8 mouse cellular contexts compared by ENCODE assay signal in genomic region chr5:69340919-69341801, GRCm38 (mm10). TPM values are rescaled to one million over a fixed set of nuclear protein-coding genes. Genes with fewer than 3 reads are reported as not detected.
DNase-seq lines count a peak whose midpoint lies in the region; ATAC-seq and TF ChIP-seq lines count a peak whose summit lies in the region.

Gene Kctd8, minus strand, starts transcription at chr5:69341679.

- peak within 1 kb of the TSS; percentile 96 for H3K4me2 ChIP-seq in intestine, embryonic 15.5 days (replicated peaks)

- intact Hi-C loops in gastrocnemius, postnatal 14 days (cut with DNase I; ENCODE audit: low total_unique reads): no loop called here

- ATAC-seq in intestine, embryonic 15.5 days: peak; percentile 95

- peaks cover 21% of the 10 kb centered on the region for H3K27me3 ChIP-seq in intestine, embryonic 15.5 days (replicated peaks)

- TF ChIP-seq CTCF in cortical plate, adult 2 months (IDR thresholded peaks at IDR 0.05; ENCODE audit: extremely low read depth, insufficient read depth, low read length): no peak

- no peaks in the 10 kb centered on the region for H3K4me1 ChIP-seq in cortical plate, adult 2 months (ENCODE audit: control insufficient read depth, insufficient read depth, low read length)
- H3K4me1 ChIP-seq in intestine, embryonic 15.5 days (replicated peaks): 0 out of 2 replicates have a peak, but pooled peaks cover 11% of the 10 kb centered on the region

- H3K4me3 ChIP-seq in cortical plate, adult 2 months (ENCODE audit: insufficient read depth, low read length): peak within 1 kb of the TSS; percentile 40
- H3K4me3 ChIP-seq in intestine, embryonic 15.5 days (replicated peaks): peak within 1 kb of the TSS; percentile 54

- no peaks in the 10 kb centered on the region for H3K36me3 ChIP-seq in intestine, embryonic 15.5 days

- H3K9me3 ChIP-seq in intestine, embryonic 15.5 days: no peaks in the 10 kb centered on the region

- peak; percentile 59 for DNase-seq in adrenal gland, postnatal 25 days
- DNase-seq in gastrocnemius, postnatal 14 days: peak; percentile 51
- peak; percentile 35 to 48 for DNase-seq in left cerebral cortex, adult 8-10 months (ENCODE audit: low spot score in 2 of 2)
- DNase-seq in lung, postnatal 25 days (ENCODE audit: low spot score): peak; percentile 54
- DNase-seq in right cerebral cortex, postnatal 14 days: peak; percentile 62
- DNase-seq in spleen, adult 12 weeks (ENCODE audit: low spot score): no peak

- under 1% methylated on average over 87 of the region's 87 CpGs for WGBS in intestine, embryonic 15.5 days

- H3K9ac ChIP-seq in intestine, embryonic 15.5 days: peak within 1 kb of the TSS; percentile 26

- H3K27ac ChIP-seq in cortical plate, adult 2 months (ENCODE audit: insufficient read depth, low read length): no peak within 1 kb of the TSS
- no peak within 1 kb of the TSS for H3K27ac ChIP-seq in intestine, embryonic 15.5 days

- TF ChIP-seq POLR2A in cortical plate, adult 2 months (IDR thresholded peaks at IDR 0.05; ENCODE audit: extremely low read depth, insufficient read depth, low read length): peak; percentile 35; the same call in 1 of the 2 replicates

RNA-seq across cellular contexts. Expression of gene Kctd8, which starts in this region (rescaled TPM):
- 0.36 TPM in 1 of 2 replicates, not detected in the other for total RNA-seq in adrenal gland, postnatal 25 days (2021)
- 5.9 and 7.3 TPM in 2 replicates for polyA plus RNA-seq in cortical plate, adult 2 months (2012; rRNA removed)
- total RNA-seq in gastrocnemius, postnatal 14 days (2021): under 1 TPM; 0.16 to 0.23 TPM
- 0.69 and 0.70 TPM in 2 replicates for polyA plus RNA-seq in intestine, embryonic 15.5 days (2015; fragmentation: Nextera tagmentation; extraction: Ambion mirVana)
- 10 to 100 TPM in 3 of 4 experiments, 1 to 10 TPM in 1; 9.9 to 11.4 (median 11.1) TPM for total RNA-seq in left cerebral cortex, adult 8-10 months (2022)

Comparison
In these comparisons a context has a peak if more than half of its experiments do, and no peak if none do; other contexts are left out.
1. Peak in DNase-seq in adrenal gland, postnatal 25 days; RNA of the gene not detected or under 1 TPM.
2. Peak in DNase-seq in gastrocnemius, postnatal 14 days; RNA of the gene not detected or under 1 TPM.
3. Peak in ATAC-seq, H3K4me3 ChIP-seq, H3K9ac ChIP-seq and H3K4me2 ChIP-seq in intestine, embryonic 15.5 days; RNA of the gene not detected or under 1 TPM.